Mouse (Mus musculus) ES-E14 (cell line): ENCODE measurements around the gene St7l.

Experiments
- HCFC1 ChIP-seq: IDR thresholded peaks from 2 replicates; pipeline ENCODE4 v1.6.1; 2012; ENCODE audit warnings: low read length, inconsistent platforms, borderline replicate concordance; ENCODE audit not compliant: insufficient read depth
- MAFK ChIP-seq: IDR thresholded peaks from 2 replicates; pipeline ENCODE4 v1.6.1; 2014; ENCODE audit warnings: mild to moderate bottlenecking, low read depth, low read length, inconsistent platforms; ENCODE audit not compliant: insufficient read depth
- ZC3H11A ChIP-seq: IDR thresholded peaks from 2 replicates; pipeline ENCODE4 v1.6.1; 2012; ENCODE audit warnings: low read depth, mild to moderate bottlenecking, inconsistent platforms, low read length, borderline replicate concordance
- ZNF384 ChIP-seq: IDR thresholded peaks from 2 replicates; pipeline ENCODE4 v1.6.1; 2012; ENCODE audit warnings: low read depth, low read length, inconsistent platforms

GRCm38 (mm10) chr3:104962141-104962611 lies 98.4 kb downstream of the St7l start:
- no peak for TF ChIP-seq ZC3H11A
- TF ChIP-seq HCFC1: no peak
- no peak for TF ChIP-seq ZNF384
- TF ChIP-seq MAFK: no peak
